Mouse (Mus musculus) embryonic facial prominence, embryonic 11.5 days (tissue): ENCODE data around the gene Sh2d4b. TPM values are rescaled to one million over a fixed set of nuclear protein-coding genes. Genes with fewer than 3 reads are reported as not detected.

Source experiments
- ATAC-seq: fragments of 200-750 bp; cut with Nextera tagmentation; replicated peaks from 2 replicates; pipeline ENCODE4 v1.8.0; 2017; ENCODE audit warnings: low read depth; ENCODE audit not compliant: insufficient number of reproducible peaks, low FRiP score, low TSS enrichment
- DNase-seq: peaks from one replicate; pipeline ENCODE4 v3.0.0-alpha.2; 2015; ENCODE audit warnings: low spot score
- H3K27ac ChIP-seq: fragments of 300-500 bp; sonication (generic); replicated peaks from 2 replicates; pipeline ENCODE4 v1.5.1; 2014; ENCODE audit warnings: mild to moderate bottlenecking, low read depth, low read length, control low read depth
- H3K27me3 ChIP-seq: fragments of 300-500 bp; sonication (generic); 2 replicates; pipeline ENCODE4 v1.6.1; 2014; ENCODE audit warnings: mild to moderate bottlenecking, low read length, moderate library complexity, mixed read lengths; ENCODE audit not compliant: control insufficient read depth, insufficient read depth
- H3K36me3 ChIP-seq: fragments of 300-500 bp; sonication (generic); replicated peaks from 2 replicates; pipeline ENCODE4 v1.6.1; 2014; ENCODE audit warnings: low read depth, mild to moderate bottlenecking, low read length, moderate library complexity, mixed read lengths; ENCODE audit not compliant: control insufficient read depth, insufficient read depth
- H3K4me1 ChIP-seq: fragments of 300-500 bp; sonication (generic); 2 replicates; pipeline ENCODE4 v1.6.1; 2014; ENCODE audit warnings: low read length, mixed read lengths; ENCODE audit not compliant: control insufficient read depth, insufficient read depth
- H3K4me2 ChIP-seq: fragments of 300-500 bp; sonication (generic); 2 replicates; pipeline ENCODE4 v1.6.1; 2014; ENCODE audit warnings: low read depth, mild to moderate bottlenecking, control low read depth, low read length, moderate library complexity
- H3K4me3 ChIP-seq: fragments of 300-500 bp; sonication (generic); 2 replicates; pipeline ENCODE4 v1.5.1; 2014; ENCODE audit warnings: low read depth, low read length, control low read depth
- H3K9ac ChIP-seq: fragments of 300-500 bp; sonication (generic); replicated peaks from 2 replicates; pipeline ENCODE4 v1.6.1; 2014; ENCODE audit warnings: mild to moderate bottlenecking, control low read depth, low read length
- H3K9me3 ChIP-seq: fragments of 300-500 bp; sonication (generic); replicated peaks from 2 replicates; pipeline ENCODE4 v1.6.1; 2016; ENCODE audit warnings: mild to moderate bottlenecking, low read length, inconsistent platforms, mixed read lengths; ENCODE audit not compliant: control insufficient read depth
- WGBS: fragments of 180-500 bp; shearing (Covaris S2); extraction: QIAGEN DNeasy Blood & Tissue Kit; methylation state at CpG from one replicate; pipeline ENCODE4 v1.1.7; 2014; 5-methylcytosine and 5-hydroxymethylcytosine counted together
- polyA plus RNA-seq: library from polyadenylated mRNA; unstranded; fragments of >200 nt; fragmentation: Nextera tagmentation; extraction: Ambion mirVana; gene quantifications from 2 replicates; pipeline ENCODE4 v1.2.1, GENCODE M21; 2014

Gene Sh2d4b
- polyA plus RNA-seq, 1 experiment from 2014 or later = 0.66 TPM

DNA sequence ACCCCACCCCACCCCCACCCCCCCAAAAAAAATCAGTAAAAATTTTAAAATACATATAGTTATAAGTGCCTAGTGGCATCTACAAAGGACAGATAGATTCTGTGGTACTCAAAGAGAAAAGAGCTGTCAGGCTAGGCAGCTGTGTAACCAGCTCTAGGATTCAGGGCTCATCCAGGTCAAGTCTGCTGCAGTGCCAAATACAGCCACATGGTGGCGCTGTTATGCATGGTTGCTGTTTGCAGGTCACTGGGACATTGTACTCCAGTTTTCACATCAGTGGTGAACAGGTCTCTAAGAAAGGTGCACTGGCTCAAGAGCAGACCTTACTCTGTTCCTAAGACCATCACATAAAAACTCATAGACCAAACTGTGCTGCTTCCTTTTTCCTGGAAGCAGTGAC, 24.6 kb upstream of the Sh2d4b start:
- Histone ChIP-seq H3K27ac (no peak overlapping the region), H3K9ac (no peak overlapping the region), H3K27me3 (no peaks in the 10 kb centered on the region), H3K36me3 (no peaks in the 10 kb centered on the region; the same call in none of the 2 replicates), H3K4me3 (no peak overlapping the region), H3K9me3 (no peaks in the 10 kb centered on the region), H3K4me2 (no peak overlapping the region), H3K4me1 (no peaks in the 10 kb centered on the region)
- DNase-seq = peak; percentile 93
- 0% methylated on average over 1 of the region's 1 CpGs for WGBS
- ATAC-seq = no peak

DNA sequence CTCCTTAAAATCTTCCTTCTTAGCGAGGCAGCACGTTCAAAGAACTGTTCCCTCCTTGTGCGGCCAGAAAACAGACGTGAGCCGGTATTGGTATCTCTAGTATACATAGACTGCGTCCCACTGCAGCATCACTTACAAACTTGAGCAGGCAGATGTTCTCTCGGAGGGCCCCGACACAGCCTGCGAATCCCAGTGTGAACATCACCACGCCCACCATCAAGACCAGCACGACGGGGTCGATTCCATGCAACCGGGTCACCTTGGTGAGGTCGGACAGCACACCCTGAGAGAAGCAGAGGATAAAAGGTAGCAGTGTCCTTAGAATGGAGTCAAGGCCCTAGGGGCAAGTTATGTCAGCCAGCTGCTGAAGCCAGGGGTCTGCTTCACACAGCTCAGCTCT, 23.6 kb upstream of the Sh2d4b start:
- no peaks in the 10 kb centered on the region; the same call in none of the 2 replicates for H3K36me3 ChIP-seq
- no peak for ATAC-seq
- WGBS = 79% methylated on average over 15 of the region's 15 CpGs

DNA sequence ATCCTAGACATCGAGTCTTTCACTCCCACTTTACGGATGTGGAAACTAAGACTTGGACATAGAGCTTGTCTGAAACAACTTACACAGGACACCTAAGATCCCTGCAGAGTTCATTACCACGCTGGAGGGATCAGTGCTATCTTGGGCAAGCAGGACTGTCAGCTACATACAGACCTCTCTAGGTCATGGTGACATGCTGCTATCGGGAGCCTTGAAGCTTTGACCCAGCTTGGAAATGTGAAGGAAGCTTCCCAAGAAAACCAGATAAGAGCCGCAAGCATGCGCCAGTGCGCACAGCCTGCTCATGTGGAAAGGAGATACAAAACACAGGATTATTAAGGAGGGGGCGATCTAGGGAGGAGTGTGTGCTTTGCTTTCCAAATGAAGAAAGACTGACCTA, 22.8 kb upstream of the Sh2d4b start:
- WGBS = 92% methylated on average over 8 of the region's 8 CpGs
- Histone ChIP-seq H3K4me3 (no peak overlapping the region), H3K9me3 (no peaks in the 10 kb centered on the region), H3K27ac (no peak overlapping the region), H3K4me1 (no peaks in the 10 kb centered on the region), H3K27me3 (no peaks in the 10 kb centered on the region), H3K9ac (no peak overlapping the region), H3K36me3 (peaks cover 2% of the 10 kb centered on the region), H3K4me2 (no peak overlapping the region)
- DNase-seq = no peak
- no peak for ATAC-seq

More for the DNA sequence above, 23.6 kb upstream of the Sh2d4b start:
- no peak overlapping the region for H3K27ac ChIP-seq
- no peaks in the 10 kb centered on the region for H3K4me1 ChIP-seq
- H3K27me3 ChIP-seq = no peaks in the 10 kb centered on the region
- no peak overlapping the region for H3K4me2 ChIP-seq
- H3K4me3 ChIP-seq = no peak overlapping the region
- no peak for DNase-seq
- no peaks in the 10 kb centered on the region for H3K9me3 ChIP-seq
- H3K9ac ChIP-seq = no peak overlapping the region

DNA sequence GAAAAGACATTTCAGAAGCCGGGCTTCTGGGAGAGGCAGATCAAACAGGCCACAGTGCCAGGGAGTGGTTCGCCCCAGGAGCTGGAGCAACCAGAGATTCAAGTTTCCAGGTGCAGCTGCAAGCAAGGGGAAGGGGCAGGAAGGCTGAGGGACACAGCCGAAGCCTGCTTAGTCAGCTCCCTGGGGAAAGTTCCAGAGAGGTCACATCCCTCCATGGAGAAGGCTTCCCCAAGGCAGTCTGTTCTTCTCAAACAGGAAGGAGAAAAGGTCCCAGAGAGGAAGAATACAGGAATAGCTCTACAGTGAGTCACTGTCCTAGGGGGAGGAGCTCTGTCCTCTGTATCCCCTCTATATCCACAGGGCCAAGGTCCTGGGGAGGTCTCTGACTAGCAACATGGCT, 21.6 kb upstream of the Sh2d4b start:
- WGBS = 77% methylated on average over 3 of the region's 3 CpGs
- ATAC-seq = no peak

DNA sequence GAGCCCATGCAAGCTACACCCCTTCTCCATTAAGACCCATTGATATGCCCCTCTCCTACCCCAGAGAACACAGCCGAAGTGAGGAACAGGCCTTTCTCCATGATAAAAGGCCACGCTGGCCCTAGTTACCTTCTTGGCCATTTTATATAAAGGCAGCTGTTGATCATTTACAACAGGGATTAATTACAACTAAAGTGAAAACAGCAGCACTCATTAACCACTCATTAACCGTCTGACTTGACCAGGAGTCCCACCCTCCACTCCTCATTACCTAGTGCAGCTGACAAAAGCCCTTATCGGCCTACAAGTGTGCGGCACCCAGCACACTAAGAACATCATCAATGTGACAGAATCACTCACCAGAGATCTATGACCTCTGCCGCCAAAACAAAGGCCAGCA, 20.6 kb upstream of the Sh2d4b start:
- no peaks in the 10 kb centered on the region for H3K27me3 ChIP-seq
- H3K36me3 ChIP-seq = peaks cover 2% of the 10 kb centered on the region
- H3K27ac ChIP-seq = no peak overlapping the region
- no peak for ATAC-seq
- no peaks in the 10 kb centered on the region for H3K9me3 ChIP-seq
- no peaks in the 10 kb centered on the region for H3K4me1 ChIP-seq
- DNase-seq = no peak
- no peak overlapping the region for H3K9ac ChIP-seq
- WGBS = 69% methylated on average over 6 of the region's 6 CpGs
- no peak overlapping the region for H3K4me2 ChIP-seq
- no peak overlapping the region for H3K4me3 ChIP-seq

More for the DNA sequence above, 21.6 kb upstream of the Sh2d4b start:
- H3K4me3 ChIP-seq = no peak overlapping the region
- H3K9ac ChIP-seq = no peak overlapping the region
- H3K27ac ChIP-seq = no peak overlapping the region
- H3K27me3 ChIP-seq = no peaks in the 10 kb centered on the region
- H3K9me3 ChIP-seq = no peaks in the 10 kb centered on the region
- DNase-seq = no peak
- peaks cover 2% of the 10 kb centered on the region for H3K36me3 ChIP-seq
- no peak overlapping the region for H3K4me2 ChIP-seq
- H3K4me1 ChIP-seq = no peaks in the 10 kb centered on the region

DNA sequence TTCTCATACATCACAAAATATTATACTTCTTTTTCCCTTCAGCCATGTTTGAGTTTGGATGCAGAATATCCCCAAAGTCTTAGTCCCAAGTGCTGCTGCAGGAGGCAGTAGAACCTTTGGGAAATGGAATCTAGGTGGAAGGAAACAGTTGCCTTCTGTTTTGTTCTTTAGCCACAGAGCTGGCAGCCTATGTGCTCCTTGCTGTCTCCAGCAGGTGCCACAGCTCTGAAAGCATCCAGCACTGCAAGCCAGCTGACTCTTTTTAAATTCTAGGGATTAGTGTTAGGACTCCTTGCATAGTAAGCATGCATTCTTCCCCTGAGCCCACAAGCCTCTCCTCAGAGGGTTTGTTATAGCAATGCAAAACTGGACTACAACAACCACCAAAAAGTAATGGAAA, 18.5 kb upstream of the Sh2d4b start:
- no peaks in the 10 kb centered on the region for H3K27me3 ChIP-seq
- no peak overlapping the region for H3K4me3 ChIP-seq
- no peak overlapping the region for H3K27ac ChIP-seq
- no peaks in the 10 kb centered on the region for H3K9me3 ChIP-seq
- DNase-seq (no peak), ATAC-seq (no peak)
- peaks cover 6% of the 10 kb centered on the region for H3K36me3 ChIP-seq
- H3K4me2 ChIP-seq = no peak overlapping the region
- H3K9ac ChIP-seq = no peak overlapping the region
- no peaks in the 10 kb centered on the region for H3K4me1 ChIP-seq

DNA sequence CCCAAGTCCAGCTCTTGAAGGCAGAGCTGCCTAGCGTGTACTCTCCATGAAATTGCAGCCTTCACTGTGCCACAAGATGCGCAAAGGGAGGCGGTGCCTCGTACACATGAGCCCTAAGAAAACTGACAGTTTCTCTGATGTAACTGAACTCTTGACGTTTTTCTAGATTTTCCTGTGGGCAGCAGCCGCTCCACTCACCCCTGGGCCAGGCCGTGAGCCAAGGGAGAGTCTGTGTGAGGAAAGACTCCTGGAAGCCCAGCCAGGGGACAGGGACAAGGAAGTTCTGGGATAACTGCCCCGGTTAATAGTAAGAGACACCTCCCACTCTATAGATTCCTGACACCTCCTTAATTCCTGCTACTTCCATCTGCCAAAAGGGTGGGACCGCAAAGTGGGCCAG, 15.7 kb upstream of the Sh2d4b start:
- Histone ChIP-seq H3K9me3 (no peaks in the 10 kb centered on the region), H3K4me1 (no peaks in the 10 kb centered on the region), H3K27ac (no peak overlapping the region), H3K4me2 (no peak overlapping the region), H3K9ac (no peak overlapping the region), H3K36me3 (peaks cover 6% of the 10 kb centered on the region), H3K27me3 (no peaks in the 10 kb centered on the region), H3K4me3 (no peak overlapping the region)
- WGBS = 90% methylated on average over 9 of the region's 9 CpGs
- ATAC-seq (no peak), DNase-seq (no peak)

DNA sequence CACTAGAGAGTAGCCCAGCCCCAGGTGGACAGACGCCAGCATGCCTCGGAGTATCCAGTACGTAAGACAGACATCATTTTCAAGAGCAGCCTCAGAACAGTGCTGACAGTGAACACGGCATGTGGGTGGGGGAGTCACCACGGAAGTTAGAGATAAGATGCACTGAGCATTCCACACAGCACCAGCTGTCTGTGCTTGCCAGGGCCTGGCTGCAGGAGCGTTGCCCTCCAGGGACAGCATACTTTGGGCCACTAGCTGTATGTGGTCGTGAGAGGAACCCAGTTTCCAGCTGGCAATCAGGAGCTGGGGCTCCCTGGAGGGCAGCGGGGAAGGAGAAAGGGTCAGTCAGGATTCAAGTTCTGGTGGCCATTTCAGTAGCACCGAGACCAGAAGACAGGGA, 13.7 kb upstream of the Sh2d4b start:
- H3K27me3 ChIP-seq = no peaks in the 10 kb centered on the region
- no peak overlapping the region for H3K4me2 ChIP-seq
- H3K9me3 ChIP-seq = no peaks in the 10 kb centered on the region
- no peaks in the 10 kb centered on the region; the same call in 1 of the 2 replicates for H3K4me1 ChIP-seq
- no peak overlapping the region for H3K27ac ChIP-seq
- peaks cover 6% of the 10 kb centered on the region for H3K36me3 ChIP-seq
- 89% methylated on average over 9 of the region's 9 CpGs for WGBS
- ATAC-seq (no peak), DNase-seq (no peak)
- H3K4me3 ChIP-seq = no peak overlapping the region
- no peak overlapping the region for H3K9ac ChIP-seq
